Mouse (Mus musculus) layer of hippocampus, adult 9-10 months (tissue): ENCODE measurements at regions not wholly inside any gene's neighbourhood (a gene's known extent, or its start where the extent isn't known, plus 50 kb on each side); places are given as distances from the start of the nearest gene placed in this dataset.

ENCODE experiments used
- DNase-seq: peaks from one replicate; pipeline ENCODE4 v3.0.0; 2022; ENCODE audit warnings: low spot score

GRCm38 (mm10) chr10:44826271-44826670 lies 240.7 kb upstream of the Prep start:
- no peak for DNase-seq

DNA sequence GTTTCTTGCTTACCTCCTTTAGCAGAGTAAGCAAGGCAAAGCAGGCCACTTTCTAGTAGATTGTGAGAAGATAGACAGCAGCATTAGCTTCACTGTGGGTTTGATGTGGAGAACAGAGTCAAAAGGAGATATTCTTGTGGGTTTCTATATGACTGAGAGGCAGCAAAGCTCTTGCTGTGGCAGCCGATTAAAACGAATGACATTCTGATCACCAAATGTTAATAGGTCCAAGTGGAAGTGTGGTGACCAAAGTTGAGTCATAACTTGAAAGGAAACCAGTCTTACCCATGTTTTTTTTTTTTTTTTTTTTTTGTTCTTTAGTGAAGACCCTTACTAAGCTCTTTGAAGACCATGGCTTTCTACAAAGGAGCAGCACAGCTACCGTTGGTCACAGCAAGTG lies 245.3 kb upstream of the Prep start:
- DNase-seq = no peak

DNA sequence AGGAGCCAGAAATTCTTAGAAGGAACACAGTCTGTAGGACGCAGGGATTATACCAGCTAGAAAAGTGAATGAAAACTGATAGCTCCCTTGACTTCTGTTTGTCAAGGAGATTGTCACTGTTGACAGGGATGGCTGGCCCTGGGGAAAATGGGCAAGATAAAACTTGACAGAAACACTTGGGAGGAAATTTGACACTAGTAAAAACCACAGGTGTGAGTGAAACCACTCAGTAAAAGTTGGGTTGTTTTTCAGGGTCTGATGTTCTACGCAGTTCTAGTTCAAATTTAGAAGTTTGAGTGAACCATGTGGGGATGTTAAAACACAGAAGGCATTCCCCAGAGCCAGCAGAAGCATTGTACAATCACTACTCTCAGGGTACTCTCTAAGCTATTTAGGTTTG lies 246.6 kb upstream of the Prep start:
- DNase-seq = no peak

DNA sequence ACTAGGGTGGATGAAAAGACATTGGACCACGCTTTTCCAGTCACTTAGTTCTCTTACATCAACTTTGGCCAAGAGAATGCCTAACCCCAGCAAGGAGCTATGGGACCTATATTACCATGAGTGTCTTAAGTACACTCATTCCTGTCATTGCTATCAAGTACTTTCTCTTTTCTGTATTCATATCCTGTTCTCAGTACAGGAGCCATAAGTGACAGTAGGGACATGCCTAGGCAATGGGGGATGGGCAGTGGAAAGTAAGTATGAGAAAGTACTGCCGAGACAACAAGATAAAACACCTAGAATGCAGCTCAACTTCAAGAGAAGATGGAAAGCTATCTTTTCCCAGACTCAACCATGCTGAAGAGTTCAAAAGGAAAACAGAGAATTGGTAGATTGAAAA lies 247.6 kb upstream of the Prep start:
- DNase-seq = no peak

DNA sequence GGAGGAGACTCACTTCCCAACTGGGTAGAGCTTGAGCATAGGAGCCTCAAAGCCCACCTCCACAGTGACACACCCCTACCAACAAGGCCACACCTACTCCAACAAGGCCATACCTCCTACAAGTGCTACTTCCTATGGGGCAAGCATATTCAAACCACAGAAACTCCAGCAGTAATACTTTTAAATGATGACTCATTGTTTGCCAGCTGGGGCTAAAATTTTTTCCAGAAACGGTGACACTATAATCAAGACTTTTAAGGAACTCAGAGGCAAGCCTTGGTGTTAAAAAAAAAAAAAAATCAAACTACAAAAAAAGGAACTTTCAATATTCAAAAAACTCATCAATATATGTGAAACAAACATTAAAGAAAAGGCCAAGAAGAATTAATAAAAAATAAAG lies 248.4 kb upstream of the Prep start:
- DNase-seq = no peak

- DNase-seq = no peak
Measured at GRCm38 (mm10) chr10:44796205-44796604, 267.9 kb upstream of the Prdm1 start.

- no peak for DNase-seq
Measured at GRCm38 (mm10) chr10:44785386-44785785, 257.1 kb upstream of the Prdm1 start.

DNA sequence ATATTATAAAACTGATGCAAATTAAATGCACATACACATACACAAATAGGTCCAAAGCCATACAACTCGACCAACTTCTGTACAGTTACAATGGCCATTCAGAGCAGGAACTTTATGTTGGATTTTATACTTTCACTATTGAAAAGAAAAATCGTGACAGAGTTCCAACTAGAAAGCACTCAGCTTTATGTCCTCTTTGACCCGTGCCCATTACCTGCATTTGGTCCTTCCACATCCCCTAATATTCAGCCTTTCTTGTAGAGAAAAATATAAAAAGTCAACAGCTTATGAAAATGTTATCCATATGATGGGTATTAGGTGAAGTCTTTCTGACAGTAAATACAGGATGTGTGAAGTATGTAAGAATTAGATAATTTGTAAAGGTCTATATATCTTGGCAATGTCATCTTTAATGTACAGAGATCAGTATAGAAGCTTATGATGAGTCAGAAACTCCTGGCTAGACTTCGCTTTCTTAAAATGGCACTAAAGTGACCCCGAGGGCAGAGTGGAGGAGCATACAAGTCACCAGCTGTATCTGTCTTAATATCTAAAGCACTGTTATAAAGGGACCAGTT lies 252.2 kb upstream of the Prdm1 start:
- no peak for DNase-seq

DNA sequence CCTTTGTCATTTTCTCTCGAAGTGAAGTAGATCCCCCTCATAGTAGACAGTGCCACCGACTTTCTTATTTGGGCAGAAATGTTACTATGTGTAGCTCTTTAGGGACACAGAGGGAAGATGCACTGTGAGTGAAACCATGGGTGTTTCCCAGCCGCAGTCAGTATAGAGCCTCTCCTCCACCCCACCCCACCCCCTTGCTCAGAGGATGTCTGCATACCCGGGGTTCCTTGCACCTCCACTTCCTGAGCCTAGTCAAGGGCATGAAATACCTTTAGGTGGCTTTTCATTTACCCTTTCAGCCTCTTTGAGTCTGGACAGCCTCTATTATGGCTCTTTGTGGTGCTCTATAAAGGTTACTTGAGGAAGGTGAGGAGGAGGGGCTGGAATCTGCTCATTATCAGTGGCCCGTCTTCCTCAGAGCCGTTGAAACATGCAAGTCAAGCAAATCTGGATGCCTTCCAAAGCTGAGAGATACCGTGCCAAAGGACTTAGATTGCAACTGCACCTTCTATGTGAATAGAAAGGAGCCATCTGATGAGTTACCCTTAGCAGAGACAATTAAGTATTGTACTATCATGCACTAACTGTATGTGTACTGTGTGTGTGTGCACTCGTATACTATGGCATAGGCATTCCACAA lies 251.4 kb upstream of the Prdm1 start:
- no peak for DNase-seq

- no peak for DNase-seq
Measured at GRCm38 (mm10) chr10:44777214-44777613, 248.9 kb upstream of the Prdm1 start.

DNA sequence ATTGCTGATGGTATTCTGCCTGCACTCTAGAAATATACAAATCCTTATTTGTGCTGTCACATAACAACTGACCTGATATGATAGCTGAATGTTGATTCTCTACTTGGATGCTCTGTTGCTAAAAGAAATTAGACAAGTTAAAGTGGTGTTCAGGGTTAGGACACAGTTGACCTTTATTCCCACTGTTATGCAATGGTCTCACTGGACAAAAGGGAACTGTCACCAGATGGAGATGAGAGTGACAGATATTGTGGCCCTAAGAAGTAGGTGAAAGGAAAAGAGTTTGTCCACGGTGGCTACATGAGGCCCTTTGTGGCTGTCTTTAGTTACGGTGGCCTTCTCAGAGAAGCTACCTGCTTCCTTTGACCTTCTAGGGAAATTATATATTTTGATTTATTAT lies 247.9 kb upstream of the Prdm1 start:
- DNase-seq = no peak

GRCm38 (mm10) chr10:44765527-44765926 lies 237.2 kb upstream of the Prdm1 start:
- DNase-seq = no peak

GRCm38 (mm10) chr10:44763102-44763501 lies 234.8 kb upstream of the Prdm1 start:
- no peak for DNase-seq

DNA sequence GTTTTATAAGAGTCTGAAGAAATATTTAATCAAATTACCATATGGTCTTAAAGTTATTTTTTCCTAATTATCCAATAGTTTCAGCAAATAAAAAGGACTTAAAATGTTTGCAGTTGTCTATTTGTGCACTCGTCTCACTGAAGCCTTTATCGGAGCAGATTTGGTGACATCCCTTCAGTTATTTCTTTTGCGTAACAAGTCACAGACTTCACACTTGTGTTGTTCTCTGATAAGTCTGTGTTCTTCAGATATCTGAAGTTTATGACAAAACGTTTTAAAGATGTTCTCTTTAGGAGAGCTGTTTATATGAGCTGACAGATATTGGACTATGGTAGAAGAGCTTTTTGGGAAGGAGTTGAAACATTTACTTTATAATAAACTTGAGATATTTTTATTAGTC lies 233.8 kb upstream of the Prdm1 start:
- DNase-seq = no peak

DNA sequence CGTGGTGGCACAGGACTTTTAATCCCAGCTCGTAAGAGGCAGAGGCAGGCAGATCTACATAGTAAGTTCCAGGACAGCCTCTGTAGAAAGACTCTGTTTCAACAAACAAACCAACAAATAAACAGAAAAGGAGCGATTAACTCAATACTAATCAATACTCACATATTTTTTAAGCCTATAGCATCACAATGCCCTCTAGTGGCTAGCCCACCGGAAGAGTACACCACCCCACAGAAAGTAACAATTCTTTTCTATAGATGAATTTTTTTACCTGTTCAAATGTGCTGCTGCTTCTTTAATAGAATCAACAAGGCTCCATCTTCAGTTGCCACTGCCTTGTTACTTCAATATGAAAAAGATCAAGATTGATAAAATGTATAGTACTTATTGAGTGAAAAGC lies 233.0 kb upstream of the Prdm1 start:
- DNase-seq = no peak

- DNase-seq = no peak
Measured at GRCm38 (mm10) chr10:44755355-44755957, 227.2 kb upstream of the Prdm1 start.

DNA sequence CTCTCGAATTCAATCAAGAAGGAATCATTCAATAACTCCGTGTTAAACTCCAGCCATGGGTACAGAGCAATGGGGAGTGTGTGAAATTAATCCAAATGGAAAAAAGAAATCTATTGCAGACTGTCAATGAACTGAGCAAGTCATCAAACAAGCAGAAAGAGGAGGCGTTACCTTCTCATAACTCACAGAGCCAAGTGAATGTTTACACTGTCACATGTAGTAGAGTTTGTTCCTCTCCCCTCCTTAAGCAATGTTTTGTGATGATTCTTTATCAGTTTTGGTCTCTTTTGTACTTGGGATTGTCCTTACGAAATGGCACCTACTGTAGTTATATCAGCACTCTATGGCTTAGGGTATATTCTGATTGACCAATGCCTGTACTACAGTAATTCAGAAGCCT lies 226.6 kb upstream of the Prdm1 start:
- DNase-seq = no peak

DNA sequence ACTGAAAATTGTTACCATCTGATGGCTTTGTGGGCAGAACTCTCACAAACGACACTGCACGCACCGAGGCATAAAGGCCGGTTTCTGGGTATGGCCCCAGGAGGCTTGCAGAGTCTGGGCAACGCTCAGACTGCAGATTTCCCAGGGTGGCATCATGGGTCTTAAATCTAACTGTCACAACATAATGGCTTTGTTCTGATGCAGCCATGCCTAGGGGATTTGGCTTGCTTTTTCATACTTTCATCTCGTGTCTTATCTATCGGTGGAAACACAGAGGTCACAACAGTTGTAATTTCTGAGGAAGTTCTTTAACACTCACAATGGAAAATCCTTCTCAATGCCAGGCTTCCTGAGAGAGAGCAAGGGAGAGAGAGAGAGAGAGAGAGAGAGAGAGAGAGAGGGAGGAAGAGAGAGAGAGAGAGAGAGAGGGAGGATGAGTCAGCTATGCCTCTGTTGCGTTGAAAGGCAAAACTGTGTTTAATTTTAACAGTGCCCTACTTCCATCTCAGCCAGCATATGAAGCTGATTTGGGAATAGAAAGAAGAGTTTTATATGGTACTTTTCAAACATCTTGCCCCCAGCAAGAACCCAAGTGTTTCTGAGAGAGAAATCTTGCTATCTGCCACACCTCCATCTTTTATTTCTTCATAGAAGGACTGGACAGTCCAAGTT lies 224.6 kb upstream of the Prdm1 start:
- DNase-seq = no peak

DNA sequence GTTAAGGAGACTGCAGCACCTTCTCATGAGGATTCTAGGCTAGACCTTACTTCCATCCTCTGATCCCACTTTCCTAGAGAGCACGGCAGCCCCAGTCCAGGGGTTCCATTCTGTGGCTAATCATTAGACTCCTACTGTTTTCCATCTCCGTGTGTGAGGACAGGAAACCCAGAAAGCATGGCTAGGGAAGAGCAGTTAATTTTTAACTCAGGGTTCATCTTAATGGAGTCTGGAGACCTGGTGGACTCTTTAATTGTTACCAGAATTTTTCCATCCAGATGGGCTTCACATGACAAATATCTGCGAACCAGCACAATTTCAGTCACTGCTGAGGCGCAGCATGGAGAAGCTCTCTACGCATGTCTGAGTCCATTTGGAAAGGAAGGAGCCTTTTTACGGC lies 222.8 kb upstream of the Prdm1 start:
- no peak for DNase-seq

- DNase-seq = no peak
Measured at GRCm38 (mm10) chr10:44749206-44749605, 220.9 kb upstream of the Prdm1 start.

GRCm38 (mm10) chr10:44747419-44747818 lies 219.1 kb upstream of the Prdm1 start:
- no peak for DNase-seq

- no peak for DNase-seq
Measured at GRCm38 (mm10) chr10:44744221-44744620, 215.9 kb upstream of the Prdm1 start.

GRCm38 (mm10) chr10:44733641-44734040 lies 205.3 kb upstream of the Prdm1 start:
- no peak for DNase-seq
